Mouse (Mus musculus) left cerebral cortex, postnatal 25 days (tissue): ENCODE measurements at regions not wholly inside any gene's neighbourhood (a gene's known extent, or its start where the extent isn't known, plus 50 kb on each side); places are given as distances from the start of the nearest gene placed in this dataset.
A peak's percentile ranks its signal among the peaks of the same experiment; 100 is the strongest.

Source experiments
- DNase-seq, 2 experiments: peaks; one replicate each; pipeline ENCODE4 v3.0.0; 2022; ENCODE audit warnings: low spot score in 2 of 2, mixed read lengths in 1 of 2
- intact Hi-C: fragments of 180-260 bp; cut with DNase I; formaldehyde crosslinking; loops from one replicate; pipeline ENCODE4 v1.15.1; 2025

GRCm38 (mm10) chr14:88633771-88634170 lies 162.6 kb upstream of the Pcdh20 start:
- DNase-seq = no peak
- intact Hi-C loops = no loop called here

DNA sequence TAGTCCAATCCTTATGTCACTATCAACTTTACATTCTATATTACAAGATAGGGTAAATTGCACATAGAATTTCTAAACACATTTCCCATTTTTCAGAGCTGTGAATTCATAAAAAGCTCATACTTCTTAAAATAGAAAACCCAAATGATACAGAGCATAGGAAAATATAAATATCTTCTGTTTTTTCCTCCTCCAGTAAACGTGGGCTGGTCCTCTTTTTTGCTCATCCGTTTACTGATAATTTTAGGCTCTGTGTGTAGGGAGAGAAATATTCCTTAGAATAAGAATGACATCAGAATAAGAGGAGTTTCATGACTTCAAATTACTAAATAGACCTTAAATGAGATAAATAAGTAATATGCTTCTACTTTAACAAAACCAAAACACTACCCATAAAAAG lies 124.2 kb upstream of the Pcdh20 start:
- intact Hi-C loops = no loop called here
- DNase-seq = peak in 1 of 2 experiments; percentile 53

DNA sequence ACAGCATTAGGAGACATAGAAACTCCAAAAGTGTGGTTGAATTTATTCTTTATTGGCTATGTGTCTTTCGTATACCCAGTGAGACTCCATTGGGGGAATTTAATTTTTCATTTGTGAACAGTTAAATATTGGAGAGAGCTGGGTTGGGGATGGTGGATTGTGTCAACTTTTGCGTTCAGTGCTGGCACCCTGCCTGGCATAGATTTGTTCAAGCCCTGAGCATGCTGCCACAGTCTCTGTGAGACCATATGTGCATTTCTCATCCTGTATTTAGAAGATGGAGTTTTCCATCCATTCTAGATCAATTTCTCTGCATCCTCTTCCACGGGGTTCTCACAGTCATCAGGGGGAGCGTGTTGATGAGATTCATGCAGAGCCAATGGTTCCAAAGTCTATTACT lies 98.9 kb upstream of the Pcdh20 start:
- DNase-seq = peak in 1 of 2 experiments; percentile 4

DNA sequence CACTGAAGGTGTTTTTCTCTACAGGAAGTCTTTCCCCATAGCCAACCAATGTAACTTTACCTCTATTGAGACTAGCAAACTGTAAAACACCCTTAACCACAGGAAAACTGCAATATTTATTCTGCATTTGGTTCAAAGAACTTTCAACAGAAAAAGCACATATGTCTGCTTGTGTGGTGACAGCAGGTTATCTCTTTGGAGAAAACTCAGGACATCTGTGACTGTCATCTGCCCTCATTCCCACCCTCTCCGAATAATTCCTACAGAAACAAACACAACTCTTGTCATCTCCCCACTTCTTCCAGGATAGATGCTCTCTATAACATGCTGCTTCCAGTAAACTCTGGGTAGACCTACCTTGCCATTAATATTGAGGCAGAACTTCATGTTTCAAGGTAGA lies 96.4 kb upstream of the Pcdh20 start:
- intact Hi-C loops = no loop called here
- no peak for DNase-seq

More for the DNA sequence above, 98.9 kb upstream of the Pcdh20 start:
- intact Hi-C loops = no loop called here

DNA sequence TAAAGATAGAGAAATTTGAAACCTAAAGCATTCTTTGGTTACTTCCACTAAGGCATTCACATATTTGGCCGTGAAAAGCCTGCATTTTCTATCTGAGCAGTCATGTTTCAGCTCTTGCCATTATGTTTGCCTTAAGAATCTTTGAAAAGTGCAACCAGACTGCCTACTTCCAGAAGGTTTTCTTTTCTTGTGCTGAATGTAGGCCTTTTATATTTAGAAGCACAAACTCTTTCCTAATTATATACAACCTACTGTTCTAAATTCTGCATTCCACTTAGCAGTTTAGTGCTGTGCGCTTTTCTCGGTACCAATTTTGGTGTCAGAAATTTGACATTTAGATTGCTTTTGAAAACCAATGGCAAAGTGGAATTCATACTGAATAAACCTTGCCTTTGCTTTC lies 72.4 kb upstream of the Pcdh20 start:
- intact Hi-C loops = loop anchor here (2.0 to 5.0 kb wide), 2 partner anchors 55 to 71 kb away; partner anchors contain the start of gene Pcdh20
- peak; percentile 10 to 82 for DNase-seq

- intact Hi-C loops = loop anchor here (2.0 to 5.0 kb wide), 2 partner anchors 56 to 70 kb away; partner anchors contain the start of gene Pcdh20
- DNase-seq = no peak
Observed at GRCm38 (mm10) chr14:88542522-88542921, 71.3 kb upstream of the Pcdh20 start.
